Mouse (Mus musculus) MEL (cell line): ENCODE data around the gene Tmub1. TPM values are rescaled to one million over a fixed set of nuclear protein-coding genes. Genes with fewer than 3 reads are reported as not detected.
A peak's percentile ranks its signal among the peaks of the same experiment; 100 is the strongest.

Source experiments
- DNase-seq: peaks from one replicate; pipeline ENCODE4 v3.0.0; 2011; ENCODE audit warnings: low read depth, low spot score
- H3K27ac ChIP-seq: 2 replicates; pipeline ENCODE4 v1.5.1; 2012; ENCODE audit warnings: low read depth, mild to moderate bottlenecking, control low read depth, low read length, moderate library complexity; ENCODE audit not compliant: control insufficient read depth
- H3K27me3 ChIP-seq, 2 experiments: fragments of 150-350 bp in 1 of 2; sonication (generic) in 1 of 2; 2 replicates each; pipeline ENCODE4 v1.6.1; 2012; ENCODE audit warnings: low read length in 2 of 2, mild to moderate bottlenecking in 2 of 2, improper control_type of control experiment in 1 of 2, moderate library complexity in 1 of 2; ENCODE audit not compliant: insufficient read depth in 2 of 2, control insufficient read depth in 1 of 2
- H3K36me3 ChIP-seq, 2 experiments: 2 replicates each; pipeline ENCODE4 v1.6.1; 2012 to 2014; ENCODE audit warnings: low read length in 2 of 2, improper control_type of control experiment in 1 of 2, inconsistent platforms in 1 of 2, mild to moderate bottlenecking in 1 of 2; ENCODE audit not compliant: insufficient read depth in 2 of 2, control insufficient read depth in 1 of 2
- H3K4me1 ChIP-seq, 2 experiments: fragments of 150-350 bp in 1 of 2; sonication (generic) in 1 of 2; 2 replicates each; pipeline ENCODE4 v1.6.1; 2012; ENCODE audit warnings: low read length in 2 of 2, improper control_type of control experiment in 1 of 2, mild to moderate bottlenecking in 1 of 2; ENCODE audit not compliant: insufficient read depth in 2 of 2, control insufficient read depth in 1 of 2
- H3K4me3 ChIP-seq, 2 experiments: fragments of 150-350 bp in 1 of 2; sonication (generic) in 1 of 2; 2 replicates each; pipeline ENCODE4 v1.5.1; 2012; ENCODE audit warnings: low read depth in 2 of 2, low read length in 2 of 2, mild to moderate bottlenecking in 2 of 2, moderate library complexity in 2 of 2, control low read depth in 1 of 2, improper control_type of control experiment in 1 of 2; ENCODE audit not compliant: control insufficient read depth in 1 of 2, insufficient read depth in 1 of 2
- H3K79me2 ChIP-seq: 2 replicates; pipeline ENCODE4 v1.6.1; 2012; ENCODE audit warnings: mild to moderate bottlenecking, low read length, moderate library complexity; ENCODE audit not compliant: control insufficient read depth, poor library complexity, insufficient read depth
- H3K9ac ChIP-seq: 2 replicates; pipeline ENCODE4 v1.6.1; 2012; ENCODE audit warnings: low read depth, mild to moderate bottlenecking, control low read depth, low read length, moderate library complexity; ENCODE audit not compliant: control insufficient read depth, poor library complexity, severe bottlenecking
- H3K9me3 ChIP-seq: fragments of 150-350 bp; sonication (generic); replicated peaks from 2 replicates; pipeline ENCODE4 v1.6.1; 2012; ENCODE audit warnings: mild to moderate bottlenecking, low read length, improper control_type of control experiment, moderate library complexity; ENCODE audit not compliant: insufficient read depth
- BHLHE40 ChIP-seq: IDR thresholded peaks from 2 replicates; pipeline ENCODE4 v1.6.1; 2012; ENCODE audit warnings: low read depth, mild to moderate bottlenecking, inconsistent platforms, low read length, improper control_type of control experiment, borderline replicate concordance
- CHD2 ChIP-seq: IDR thresholded peaks from 2 replicates; pipeline ENCODE4 v1.6.1; 2011; ENCODE audit warnings: low read length, improper control_type of control experiment
- CTCF ChIP-seq, 3 experiments: IDR thresholded peaks in 2 of 3; conservative IDR thresholded peaks in 1 of 3; 2 replicates each; pipeline ENCODE4 v1.5.1; 2011 to 2012; ENCODE audit warnings: low read length in 3 of 3, low read depth in 2 of 3, mild to moderate bottlenecking in 2 of 3, improper control_type of control experiment in 1 of 3, inconsistent platforms in 1 of 3, mixed read lengths in 1 of 3, moderate library complexity in 1 of 3; ENCODE audit not compliant: control insufficient read depth in 1 of 3, insufficient read depth in 1 of 3, poor library complexity in 1 of 3, severe bottlenecking in 1 of 3
- ELF1 ChIP-seq: IDR thresholded peaks from 2 replicates; pipeline ENCODE4 v1.6.1; 2014; ENCODE audit warnings: low read depth, mild to moderate bottlenecking, inconsistent platforms, low read length, improper control_type of control experiment, moderate library complexity
- GATA1 ChIP-seq: IDR thresholded peaks from 2 replicates; pipeline ENCODE4 v1.6.1; 2011; ENCODE audit warnings: low read depth, low read length, improper control_type of control experiment
- HCFC1 ChIP-seq: IDR thresholded peaks from 2 replicates; pipeline ENCODE4 v1.6.1; 2012; ENCODE audit warnings: low read depth, mild to moderate bottlenecking, inconsistent platforms, low read length, improper control_type of control experiment, moderate library complexity
- JUND ChIP-seq: IDR thresholded peaks from 2 replicates; pipeline ENCODE4 v1.6.1; 2011; ENCODE audit warnings: low read depth, mild to moderate bottlenecking, improper control_type of control experiment, low read length
- MXI1 ChIP-seq: IDR thresholded peaks from 2 replicates; pipeline ENCODE4 v1.6.1; 2011; ENCODE audit warnings: mild to moderate bottlenecking, low read depth, low read length, improper control_type of control experiment
- NELFE ChIP-seq: IDR thresholded peaks from 2 replicates; pipeline ENCODE4 v1.6.1; 2011; ENCODE audit warnings: low read depth, low read length, improper control_type of control experiment
- POLR2A ChIP-seq, 2 experiments: IDR thresholded peaks; 2 replicates each; pipeline ENCODE4 v1.6.1; 2011 to 2012; ENCODE audit warnings: low read length in 2 of 2, mild to moderate bottlenecking in 2 of 2, control low read depth in 1 of 2, improper control_type of control experiment in 1 of 2, low read depth in 1 of 2, moderate library complexity in 1 of 2; ENCODE audit not compliant: control insufficient read depth in 1 of 2, insufficient read depth in 1 of 2, poor library complexity in 1 of 2
- POLR2AphosphoS2 ChIP-seq: IDR thresholded peaks from 2 replicates; pipeline ENCODE4 v1.6.1; 2011; ENCODE audit warnings: low read length, improper control_type of control experiment
- POLR2AphosphoS5 ChIP-seq: IDR thresholded peaks from 2 replicates; pipeline ENCODE4 v1.6.1; 2012; ENCODE audit warnings: low read depth, borderline replicate concordance, mild to moderate bottlenecking, inconsistent platforms, low read length, moderate library complexity, mixed read lengths
- SMC3 ChIP-seq: IDR thresholded peaks from 2 replicates; pipeline ENCODE4 v1.6.1; 2011; ENCODE audit warnings: low read depth, low read length, improper control_type of control experiment
- TBP ChIP-seq: IDR thresholded peaks from 2 replicates; pipeline ENCODE4 v1.8.0; 2011; ENCODE audit warnings: low read depth, low read length, improper control_type of control experiment
- TCF12 ChIP-seq: IDR thresholded peaks from 2 replicates; pipeline ENCODE4 v1.6.1; 2014; ENCODE audit warnings: low read depth, mild to moderate bottlenecking, inconsistent platforms, low read length, improper control_type of control experiment, moderate library complexity
- USF1 ChIP-seq: IDR thresholded peaks from 2 replicates; pipeline ENCODE4 v1.6.1; 2014; ENCODE audit warnings: low read depth, mild to moderate bottlenecking, inconsistent platforms, low read length, improper control_type of control experiment, moderate library complexity
- USF2 ChIP-seq, 2 experiments: IDR thresholded peaks; 2 replicates each; pipeline ENCODE4 v1.6.1; 2011 to 2012; ENCODE audit warnings: improper control_type of control experiment in 2 of 2, low read length in 2 of 2, borderline replicate concordance in 1 of 2, inconsistent platforms in 1 of 2, low read depth in 1 of 2, mild to moderate bottlenecking in 1 of 2; ENCODE audit not compliant: insufficient read depth in 1 of 2
- ZC3H11A ChIP-seq: IDR thresholded peaks from 2 replicates; pipeline ENCODE4 v1.6.1; 2012; ENCODE audit warnings: low read depth, mild to moderate bottlenecking, inconsistent platforms, low read length, improper control_type of control experiment
- ZKSCAN1 ChIP-seq: IDR thresholded peaks from 2 replicates; pipeline ENCODE4 v1.6.1; 2012; ENCODE audit warnings: low read depth, mild to moderate bottlenecking, inconsistent platforms, low read length, improper control_type of control experiment, moderate library complexity
- ZMIZ1 ChIP-seq: IDR thresholded peaks from 2 replicates; pipeline ENCODE4 v1.6.1; 2012; ENCODE audit warnings: low read depth, mild to moderate bottlenecking, inconsistent platforms, low read length, improper control_type of control experiment, moderate library complexity
- polyA plus RNA-seq, 2 experiments: library from polyadenylated mRNA; stranded (reverse) in 1 of 2; unstranded in 1 of 2; fragments of >175 nt in 1 of 2; fragments of >200 nt in 1 of 2; gene quantifications; 2 replicates each; pipeline versions ENCODE4 v1.2.1 to v1.2.4; 2012; ENCODE audit warnings: low replicate concordance in 2 of 2, low read depth in 1 of 2; ENCODE audit not compliant: insufficient read length in 2 of 2, insufficient read depth in 1 of 2, missing spikeins in 1 of 2
- total RNA-seq: library from RNA; depleted of rRNA; stranded (reverse); fragments of 300-350 nt; gene quantifications from 2 replicates; pipeline ENCODE4 v1.2.3, GENCODE M21; 2012

Gene Tmub1
- total and polyA plus RNA-seq, 3 experiments = 17.8 to 36.0 TPM; not detected in 1

- TF ChIP-seq ZC3H11A (no peak), POLR2A (IDR thresholded peaks at IDR 0.05; ENCODE audit: control insufficient read depth in 1 of 2, insufficient read depth in 1 of 2, low read depth in 1 of 2, low read length in 2 of 2, poor library complexity in 1 of 2) (peak; percentile 57 to 91), NELFE (peak; percentile 76), ZMIZ1 (peak; percentile 85), MXI1 (peak; percentile 91)
Measured at GRCm38 (mm10) chr5:24423129-24424003, 24.3 kb downstream of the Tmub1 start, which contains the start of the genes Cdk5 and Slc4a2 (continued).

GRCm38 (mm10) chr5:24420381-24420780, 27.3 kb downstream of the Tmub1 start:
- H3K9ac ChIP-seq = no peak overlapping the region
- H3K4me3 ChIP-seq = no peak overlapping the region
- peaks cover 0 to 2% of the 10 kb centered on the region in 2 experiments; a peak in 1 of 4 replicates for H3K36me3 ChIP-seq
- no peak for DNase-seq
- H3K27me3 ChIP-seq = no peaks in the 10 kb centered on the region
- peaks cover 8% of the 10 kb centered on the region; the same call in 1 of the 2 replicates for H3K79me2 ChIP-seq
- peaks cover 3 to 8% of the 10 kb centered on the region in 2 experiments; a peak in 3 of 4 replicates for H3K4me1 ChIP-seq
- H3K27ac ChIP-seq = no peak overlapping the region
- TF ChIP-seq JUND = no peak
- no peak for TF ChIP-seq TBP
- TF ChIP-seq ZMIZ1 = no peak
- TF ChIP-seq ELF1 = no peak
- no peak for TF ChIP-seq SMC3
- TF ChIP-seq CTCF (IDR thresholded peaks at IDR 0.05 in 2 of 3, conservative IDR thresholded peaks at IDR 0.05 in 1 of 3; ENCODE audit: control insufficient read depth in 1 of 3, insufficient read depth in 1 of 3, low read depth in 2 of 3, low read length in 3 of 3, poor library complexity in 1 of 3, severe bottlenecking in 1 of 3) = no peak
- no peak for TF ChIP-seq HCFC1
- no peak for TF ChIP-seq USF1
- no peak for TF ChIP-seq POLR2A (IDR thresholded peaks at IDR 0.05; ENCODE audit: control insufficient read depth in 1 of 2, insufficient read depth in 1 of 2, low read depth in 1 of 2, low read length in 2 of 2, poor library complexity in 1 of 2)
- TF ChIP-seq BHLHE40 = no peak
- no peak for TF ChIP-seq TCF12
- TF ChIP-seq ZKSCAN1 = no peak
- no peak for TF ChIP-seq USF2 (IDR thresholded peaks at IDR 0.05; ENCODE audit: borderline replicate concordance in 1 of 2, insufficient read depth in 1 of 2, low read depth in 1 of 2, low read length in 2 of 2)
- no peak for TF ChIP-seq POLR2AphosphoS5
- no peak for TF ChIP-seq GATA1
- TF ChIP-seq POLR2AphosphoS2 = no peak
- no peak for TF ChIP-seq CHD2
- no peaks in the 10 kb centered on the region for H3K9me3 ChIP-seq
